Mouse (Mus musculus) left cerebral cortex, adult 6 months (tissue): Measurements from ENCODE around the gene Srpk3. TPM values are rescaled to one million over a fixed set of nuclear protein-coding genes. Genes with fewer than 3 reads are reported as not detected.

Experiments used
- long read RNA-seq, 2 experiments: library from polyadenylated mRNA; unstranded; transcript quantifications; one replicate each; pipeline ENCODE4 v2.0.0; 2019 to 2020
- polyA plus RNA-seq: library from polyadenylated mRNA; unstranded; fragments of <200 nt; fragmentation: Nextera tagmentation; gene quantifications from 2 replicates; pipeline ENCODE4 v1.2.3, GENCODE M21; 2021

Srpk3 gene
- polyA plus RNA-seq = 0.90 and 2.1 TPM in 2 replicates
- long read RNA-seq, experiment 1, transcript Srpk3-201 (15 exons, 1,981 nt) = major isoform, 7 of 29 reads
- long read RNA-seq, experiment 1, partial matches to known transcripts = 3 of 29 reads
- long read RNA-seq, experiment 1, other reads (novel, unspliced or antisense) = 19 of 29 reads
- long read RNA-seq, experiment 2, partial matches to known transcripts = 1 of 2 reads
- long read RNA-seq, experiment 2, other reads (novel, unspliced or antisense) = 0 of 2 reads

GRCm38 (mm10) chrX:73774168-73774760 lies at the start of gene Srpk3:
TSS of gene Srpk3 (plus strand) at chrX:73774405.

GRCm38 (mm10) chrX:73756334-73757140 lies 17.7 kb upstream of the Srpk3 start, which contains the start of gene Plxnb3:
TSS of gene Plxnb3 (plus strand) at chrX:73757090.

DNA sequence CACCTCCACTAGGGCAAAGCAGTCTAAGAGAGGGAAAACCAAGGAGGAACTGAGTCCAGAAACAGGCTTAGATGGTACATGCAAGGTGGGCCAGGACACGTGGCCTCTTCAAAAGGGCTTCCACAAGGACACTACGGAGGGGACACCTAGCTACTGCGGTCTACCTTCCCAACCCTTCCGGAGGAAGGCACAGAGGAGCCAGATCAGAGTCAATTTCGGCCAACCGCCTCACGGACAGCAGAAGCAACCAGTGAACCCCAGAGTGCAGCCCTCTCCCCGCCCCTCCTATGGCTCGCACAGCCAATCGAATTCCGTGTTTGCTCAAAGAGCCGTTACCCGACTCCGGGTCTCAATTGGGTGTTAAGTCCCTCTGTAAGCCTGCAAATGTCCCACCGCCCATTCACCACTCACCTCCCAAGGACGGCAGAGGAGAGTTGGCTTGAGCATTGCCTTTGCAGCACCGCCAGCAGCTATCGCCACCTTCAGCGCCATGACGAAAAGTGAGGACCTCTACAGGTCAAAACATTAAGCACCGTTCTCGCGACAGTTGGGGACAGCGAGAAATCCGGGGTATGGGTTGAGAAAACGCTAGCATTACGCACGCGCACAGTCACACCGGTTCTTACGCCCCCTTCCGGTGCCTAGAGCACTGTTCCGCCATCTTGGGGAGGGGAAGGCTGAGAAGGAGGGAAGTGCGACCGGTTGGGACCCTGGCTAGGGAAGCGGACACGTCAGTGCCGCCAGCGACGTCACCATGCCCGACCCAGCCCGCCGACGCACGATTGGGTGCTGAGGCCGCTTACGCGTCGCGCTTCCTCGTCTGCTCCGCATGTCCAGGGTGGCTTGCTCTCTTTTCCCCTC lies 12.4 kb downstream of the Srpk3 start, which contains the start of the genes Idh3g and Ssr4:
Idh3g (minus strand) TSS at position 534 of the 861 bp plus-strand sequence.
Ssr4 (plus strand) TSS at position 665 of the 861 bp plus-strand sequence.

DNA sequence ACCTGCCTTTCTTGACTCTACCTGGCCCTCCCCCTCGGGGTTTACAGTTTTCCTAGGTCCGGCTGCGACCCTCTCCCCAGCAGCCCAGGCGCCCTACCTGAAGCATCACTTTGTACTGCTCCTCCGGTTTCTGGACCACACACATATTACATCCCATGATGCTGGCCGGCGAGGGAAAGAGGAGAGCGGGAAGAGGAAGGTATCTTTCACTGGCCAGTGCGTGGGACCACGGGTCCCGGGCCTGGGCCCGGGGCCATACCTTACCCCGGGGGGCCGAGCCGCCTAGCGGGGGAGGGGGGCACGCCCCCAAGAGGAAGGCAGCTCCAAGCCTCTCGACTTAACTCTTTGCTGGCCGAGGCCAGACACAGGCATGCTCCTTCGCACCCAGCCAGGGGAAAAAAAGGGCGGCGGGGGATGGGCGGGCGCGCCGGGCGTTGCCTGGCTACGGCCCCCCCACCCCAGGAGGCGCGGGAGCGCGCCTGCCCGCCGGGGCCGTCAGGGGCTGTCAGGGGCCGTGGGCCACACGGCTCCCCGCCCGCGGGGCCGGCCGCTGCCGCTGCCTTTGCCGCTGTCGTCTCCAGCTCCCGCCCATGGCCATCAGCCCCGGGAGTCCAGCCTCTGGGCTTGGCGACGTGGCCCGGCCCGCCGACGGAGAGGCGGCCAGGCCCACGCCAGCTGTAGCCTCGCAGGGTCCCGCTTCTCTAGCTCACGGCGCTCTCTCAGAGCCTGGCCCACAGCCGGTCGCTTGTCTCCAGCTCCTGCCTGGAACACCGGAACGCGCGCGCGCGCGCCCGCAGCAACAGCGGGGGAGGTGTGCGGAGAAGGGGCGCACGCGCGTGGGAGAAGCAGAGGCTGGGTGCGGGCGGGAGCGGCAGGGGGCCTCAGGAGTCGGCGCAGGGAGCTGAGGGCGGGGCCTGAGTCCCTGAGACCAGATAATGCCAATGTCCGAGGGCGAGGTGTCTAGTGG lies 50.3 kb downstream of the Srpk3 start, which contains the start of gene Pdzd4:
Pdzd4 (minus strand) TSS at position 785 of the 967 bp plus-strand sequence.

Other genes with a start within 250 kb of the Srpk3 start
- gene Dusp9, start 135.0 kb upstream of the Srpk3 start, polyA plus RNA-seq = 0.13 and 0.20 TPM in 2 replicates
- 59.8 and 87.0 TPM in 2 replicates for gene Pnck, start 114.3 kb upstream of the Srpk3 start, polyA plus RNA-seq
- 7.8 and 9.4 TPM in 2 replicates for gene Slc6a8, start 101.3 kb upstream of the Srpk3 start, polyA plus RNA-seq
- gene Bcap31, start 58.2 kb upstream of the Srpk3 start, polyA plus RNA-seq = 145 and 151 TPM in 2 replicates
- gene Abcd1, start 57.8 kb upstream of the Srpk3 start, polyA plus RNA-seq = 1.4 and 2.9 TPM in 2 replicates
- 2.9 and 3.2 TPM in 2 replicates for gene Plxnb3, start 17.3 kb upstream of the Srpk3 start, polyA plus RNA-seq
- 205 and 248 TPM in 2 replicates for gene Idh3g, start 12.5 kb downstream of the Srpk3 start, polyA plus RNA-seq
- gene Ssr4, start 12.6 kb downstream of the Srpk3 start, polyA plus RNA-seq = 195 and 196 TPM in 2 replicates
- 1.2 and 1.4 TPM in 2 replicates for gene Pdzd4, start 50.6 kb downstream of the Srpk3 start, polyA plus RNA-seq
- not detected in 2 replicates for gene Avpr2, start 117.7 kb downstream of the Srpk3 start, polyA plus RNA-seq
- 25.5 and 26.9 TPM in 2 replicates for gene L1cam, start 121.7 kb downstream of the Srpk3 start, polyA plus RNA-seq
- gene Arhgap4, start 147.5 kb downstream of the Srpk3 start, polyA plus RNA-seq = 0.65 and 0.74 TPM in 2 replicates
- 85.9 and 89.8 TPM in 2 replicates for gene Naa10, start 147.5 kb downstream of the Srpk3 start, polyA plus RNA-seq
- 7.5 and 9.0 TPM in 2 replicates for gene Renbp, start 156.4 kb downstream of the Srpk3 start, polyA plus RNA-seq
- gene Hcfc1, start 192.0 kb downstream of the Srpk3 start, polyA plus RNA-seq = 14.6 and 15.4 TPM in 2 replicates
- 6.6 and 7.2 TPM in 2 replicates for gene Irak1, start 249.5 kb downstream of the Srpk3 start, polyA plus RNA-seq